Mouse (Mus musculus): ENCODE measurements around the gene Hba-a1.
A peak's percentile ranks its signal among the peaks of the same experiment; 100 is the strongest.
"Not testable (repeated sequence)": the region's sequence is repeated elsewhere in the genome, so short reads cannot be mapped to it uniquely, and the experiment has no call there.

Gene Hba-a1

GRCm38 (mm10) chr11:32262674-32263415 lies 20.5 kb upstream of the Hba-a1 start:
- no peak for DNase-seq (ENCODE audit: low spot score in 2 of 2)

- DNase-seq (ENCODE audit: low spot score in 2 of 2), result no peak
Measured at GRCm38 (mm10) chr11:32265117-32265738, 18.1 kb upstream of the Hba-a1 start.

GRCm38 (mm10) chr11:32266194-32266593 lies 17.1 kb upstream of the Hba-a1 start:
- no peak for DNase-seq (ENCODE audit: low spot score in 2 of 2)

- DNase-seq (ENCODE audit: low spot score in 2 of 2), result no peak
Measured at GRCm38 (mm10) chr11:32266776-32267175, 16.5 kb upstream of the Hba-a1 start.

GRCm38 (mm10) chr11:32267188-32267884 lies 16.0 kb upstream of the Hba-a1 start, which contains the start of gene Nprl3:
Gene Nprl3, minus strand, starts transcription at chr11:32267707.
- DNase-seq (ENCODE audit: low spot score in 2 of 2), result peak; percentile 93

GRCm38 (mm10) chr11:32267964-32268363 lies 15.3 kb upstream of the Hba-a1 start:
- no peak for DNase-seq (ENCODE audit: low spot score in 2 of 2)

- no peak for DNase-seq (ENCODE audit: low spot score in 2 of 2)
Measured at GRCm38 (mm10) chr11:32268952-32269351, 14.4 kb upstream of the Hba-a1 start.

GRCm38 (mm10) chr11:32271178-32271577 lies 12.1 kb upstream of the Hba-a1 start:
- DNase-seq (ENCODE audit: low spot score in 2 of 2), result no peak

- DNase-seq (ENCODE audit: low spot score in 2 of 2), result no peak
Measured at GRCm38 (mm10) chr11:32276347-32276746, 7.0 kb upstream of the Hba-a1 start, which contains the start of gene Hba-x. Gene Hba-x, plus strand, starts transcription at chr11:32276400.

GRCm38 (mm10) chr11:32277736-32278457 lies 5.4 kb upstream of the Hba-a1 start:
- no peak for DNase-seq (ENCODE audit: low spot score in 2 of 2)

- no peak for DNase-seq (ENCODE audit: low spot score in 2 of 2)
Measured at GRCm38 (mm10) chr11:32278458-32278957, 4.8 kb upstream of the Hba-a1 start.

GRCm38 (mm10) chr11:32280646-32281045 lies 2.7 kb upstream of the Hba-a1 start:
- no peak for DNase-seq (ENCODE audit: low spot score in 2 of 2)

GRCm38 (mm10) chr11:32281416-32282144 lies 1.7 kb upstream of the Hba-a1 start:
- no peak for DNase-seq (ENCODE audit: low spot score in 2 of 2)

GRCm38 (mm10) chr11:32284582-32284981 lies 1.3 kb downstream of the Hba-a1 start:
- not testable (repeated sequence) for DNase-seq (ENCODE audit: low spot score in 2 of 2)

GRCm38 (mm10) chr11:32285031-32285775 lies 1.9 kb downstream of the Hba-a1 start:
- DNase-seq (ENCODE audit: low spot score in 2 of 2), result no peak

- DNase-seq (ENCODE audit: low spot score in 2 of 2), result not testable (repeated sequence)
Measured at GRCm38 (mm10) chr11:32285887-32286286, 2.6 kb downstream of the Hba-a1 start.

- DNase-seq (ENCODE audit: low spot score in 2 of 2), result peak; percentile 73 to 74
Measured at GRCm38 (mm10) chr11:32286695-32287492, 3.6 kb downstream of the Hba-a1 start, which contains the start of gene Hbq1b. Gene Hbq1b, plus strand, starts transcription at chr11:32286965.

GRCm38 (mm10) chr11:32287493-32287825 lies 4.1 kb downstream of the Hba-a1 start:
- DNase-seq (ENCODE audit: low spot score in 2 of 2), result no peak

GRCm38 (mm10) chr11:32292819-32293218 lies 9.5 kb downstream of the Hba-a1 start:
- DNase-seq (ENCODE audit: low spot score in 2 of 2), result not testable (repeated sequence)

Measured in right cerebral cortex, postnatal 36 days (tissue).